Mouse (Mus musculus): ENCODE measurements around the gene Slc6a5. TPM values are rescaled to one million over a fixed set of nuclear protein-coding genes. Genes with fewer than 3 reads are reported as not detected.

Slc6a5 gene
- not detected for total RNA-seq (2021)
- long read RNA-seq, experiment 1: 0 reads
- long read RNA-seq, experiment 2: 0 reads

GRCm38 (mm10) chr7:49909850-49910249, at the start of gene Slc6a5:
Slc6a5 (plus strand) TSS chr7:49910146.
- no peak for DNase-seq

DNA sequence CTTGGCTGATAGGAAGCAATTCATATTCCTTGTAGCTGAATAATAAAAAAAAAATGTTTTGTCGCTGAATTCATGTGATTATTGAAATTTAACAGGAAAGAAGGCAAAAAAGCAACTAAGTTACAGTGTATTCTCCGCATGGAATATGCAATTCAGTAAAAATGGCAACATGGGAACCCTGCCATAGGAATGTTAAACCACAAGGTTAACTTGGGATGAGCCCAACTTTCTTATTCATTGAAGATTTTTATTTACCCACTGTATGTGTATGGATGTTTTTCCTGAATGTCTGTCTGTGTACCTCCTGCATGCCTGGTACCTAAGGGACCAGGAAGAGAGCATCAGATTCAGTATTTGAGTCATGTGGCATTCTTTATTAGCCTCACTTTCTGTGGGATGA, 48.8 kb upstream of the Slc6a5 start:
- DNase-seq: no peak

- no peak for DNase-seq
Measured at GRCm38 (mm10) chr7:49863753-49864152, 46.2 kb upstream of the Slc6a5 start.

DNA sequence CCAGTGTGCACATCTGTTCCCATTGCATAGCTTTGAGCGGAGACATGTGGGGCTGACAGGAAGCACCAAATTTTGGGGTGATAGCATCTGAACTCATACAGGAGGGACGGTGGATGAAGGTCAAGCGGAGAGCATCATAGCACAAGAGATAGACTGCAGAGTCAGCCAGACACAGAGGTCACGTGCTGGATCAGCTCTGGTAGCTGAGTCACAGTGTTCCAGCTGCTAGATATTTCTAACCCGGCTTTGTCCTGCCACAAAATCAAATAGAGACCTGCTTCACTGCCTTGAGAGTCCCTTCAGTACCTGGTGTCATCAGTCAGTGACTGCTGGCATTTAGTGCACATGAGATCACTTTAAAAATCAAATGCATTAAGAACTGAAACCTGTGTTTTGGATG, 40.3 kb upstream of the Slc6a5 start:
- no peak for DNase-seq

- no peak for DNase-seq
Measured at GRCm38 (mm10) chr7:49870276-49870675, 39.7 kb upstream of the Slc6a5 start.

- DNase-seq: no peak
Measured at GRCm38 (mm10) chr7:49877307-49877706, 32.6 kb upstream of the Slc6a5 start.

- no peak for DNase-seq
Measured at GRCm38 (mm10) chr7:49879051-49879450, 30.9 kb upstream of the Slc6a5 start.

GRCm38 (mm10) chr7:49879998-49880707, 29.8 kb upstream of the Slc6a5 start:
- DNase-seq: no peak

DNA sequence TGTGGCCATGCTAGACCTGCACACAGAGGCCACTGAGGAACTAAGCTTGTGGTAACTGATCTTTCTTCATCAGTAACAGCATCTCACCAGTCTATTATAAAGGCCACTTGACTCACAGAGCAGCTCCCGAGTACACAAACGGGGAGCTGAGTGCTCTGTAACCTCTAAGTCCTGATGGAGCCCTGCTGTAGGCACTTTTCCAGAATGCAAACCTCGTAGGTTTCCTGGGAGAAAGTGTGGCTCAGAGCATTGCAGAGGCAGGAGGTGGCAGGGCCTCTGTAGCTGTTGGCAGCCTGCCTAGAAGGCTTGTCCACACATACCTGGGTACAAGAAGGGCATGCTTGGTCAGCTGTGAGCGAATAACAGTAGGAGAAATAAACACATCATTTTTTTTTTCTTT, 27.7 kb upstream of the Slc6a5 start:
- DNase-seq: no peak

DNA sequence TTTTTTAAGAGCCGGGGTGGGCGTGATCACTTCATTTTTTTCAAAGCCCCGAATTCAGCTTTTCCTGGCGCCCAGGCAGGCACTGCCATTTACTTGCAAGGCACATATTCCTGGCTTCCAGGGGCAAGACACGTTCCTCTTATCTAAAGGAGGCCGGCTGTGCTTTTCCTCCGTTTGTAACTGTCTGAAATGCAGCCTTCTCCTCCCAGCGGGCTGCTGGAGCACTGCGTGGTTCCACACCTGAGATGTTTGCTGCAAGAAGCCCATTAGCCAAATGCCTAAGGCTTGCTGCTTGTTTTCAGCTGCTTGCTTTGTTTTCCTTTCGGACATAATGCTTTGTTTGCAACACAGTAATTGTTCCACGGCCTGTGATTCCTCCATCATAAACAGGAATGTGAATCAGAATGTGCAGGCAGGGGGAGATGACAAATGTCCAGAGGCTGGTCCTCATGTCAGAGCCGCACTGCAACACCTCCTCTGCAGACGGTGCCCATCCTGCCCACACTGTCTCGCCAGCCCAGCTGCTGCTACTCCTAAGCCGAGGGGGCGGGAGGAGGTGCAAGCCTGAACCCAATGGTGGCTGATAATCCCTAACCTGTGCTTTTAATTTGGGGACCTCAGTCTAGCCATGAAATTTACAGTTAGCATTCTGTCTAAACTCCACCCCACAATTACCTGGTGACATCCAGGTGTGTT, 27.1 kb upstream of the Slc6a5 start:
- no peak for DNase-seq

DNA sequence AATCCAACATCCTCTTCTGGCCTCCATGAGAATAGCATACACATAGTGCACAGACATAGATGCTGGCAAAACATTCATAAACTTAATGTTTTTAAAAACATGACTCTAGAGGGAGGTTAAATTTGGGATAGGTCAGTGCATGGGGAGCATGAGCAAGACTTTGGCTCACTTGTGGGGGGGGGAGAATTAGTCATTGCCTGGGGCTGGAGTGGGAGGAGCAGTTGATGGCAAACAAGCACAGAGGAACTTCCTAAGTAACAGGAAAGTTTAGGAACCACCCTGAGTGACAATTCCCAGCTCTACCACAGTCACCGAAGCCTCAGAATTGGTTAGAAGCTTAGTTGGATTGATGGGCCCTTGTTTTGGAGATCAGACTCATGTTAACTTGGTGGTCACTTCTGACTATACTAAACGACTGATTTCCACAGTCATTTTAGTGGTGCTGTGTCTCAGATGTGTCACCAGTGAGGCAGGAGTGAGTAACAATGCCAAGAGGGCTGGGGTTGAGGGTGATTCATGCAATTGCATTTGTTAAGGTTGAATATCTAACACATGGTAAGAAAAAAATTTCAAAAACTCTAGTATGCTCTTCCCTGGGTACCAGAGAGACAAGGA, 22.1 kb upstream of the Slc6a5 start:
- DNase-seq: no peak

DNA sequence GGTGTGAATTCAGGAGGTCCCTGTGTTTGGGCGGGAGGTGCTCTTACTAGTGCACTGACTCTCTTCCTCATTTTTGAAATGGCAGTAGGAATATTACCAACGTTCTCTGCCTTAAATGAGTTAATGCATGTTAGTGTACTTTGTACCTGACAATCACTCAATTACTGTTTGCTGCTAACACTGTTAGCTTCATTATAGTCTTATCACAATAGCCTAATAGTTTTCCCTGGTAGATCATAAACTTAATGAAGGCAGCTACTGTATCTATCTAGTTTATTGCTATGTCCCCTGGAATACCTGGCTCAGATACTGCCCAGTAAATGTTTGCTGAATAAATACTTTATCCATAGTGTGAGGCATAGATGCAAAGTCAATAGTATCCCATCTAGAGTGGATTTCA, 15.2 kb upstream of the Slc6a5 start:
- no peak for DNase-seq

DNA sequence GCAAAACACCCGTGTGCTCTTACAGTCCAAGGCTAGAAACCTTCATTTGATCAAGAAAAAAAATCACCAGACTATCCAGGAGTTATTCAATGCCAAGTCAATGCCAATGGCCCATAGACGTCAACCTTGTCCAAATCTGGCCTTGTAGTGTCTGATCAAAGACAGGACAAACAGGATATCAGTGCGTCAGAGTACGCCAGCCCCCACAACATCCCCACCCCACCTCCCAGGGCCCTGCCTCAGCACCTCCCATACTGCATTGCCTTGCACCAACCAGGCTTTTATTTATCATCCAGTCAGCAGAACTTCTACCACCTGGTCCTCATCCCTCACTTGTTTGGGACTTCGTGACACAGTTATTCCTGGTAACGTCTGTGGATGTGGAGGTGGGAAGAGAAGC, 14.7 kb upstream of the Slc6a5 start:
- no peak for DNase-seq

DNA sequence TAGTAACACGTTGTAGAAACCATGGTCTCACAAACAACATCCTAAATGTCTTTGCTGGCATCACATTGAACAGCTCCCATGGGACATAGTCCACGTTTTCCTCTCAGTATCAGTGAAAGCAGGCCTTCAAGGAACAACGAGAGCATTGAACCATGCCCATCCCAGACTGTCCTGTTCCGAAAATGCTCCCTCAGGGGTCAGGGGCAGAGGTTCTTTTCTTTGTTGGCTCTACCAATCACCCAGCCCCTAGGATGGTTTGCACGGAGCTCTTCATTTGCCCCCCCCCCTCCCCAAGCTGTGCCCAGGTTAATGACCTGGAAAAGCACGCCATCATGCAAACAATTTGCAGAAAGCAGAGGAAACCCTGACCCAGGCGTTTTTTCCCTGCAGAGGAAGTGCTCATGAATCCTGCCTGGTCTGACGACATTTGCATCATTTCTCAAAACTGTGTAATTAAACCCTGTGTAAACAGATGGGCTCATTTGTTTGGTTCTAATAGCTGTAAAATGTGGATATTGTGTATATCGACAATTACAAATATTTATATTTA, 7.9 kb upstream of the Slc6a5 start:
- DNase-seq: no peak

- DNase-seq: no peak
Measured at GRCm38 (mm10) chr7:49907191-49908171, 2.5 kb upstream of the Slc6a5 start.

DNA sequence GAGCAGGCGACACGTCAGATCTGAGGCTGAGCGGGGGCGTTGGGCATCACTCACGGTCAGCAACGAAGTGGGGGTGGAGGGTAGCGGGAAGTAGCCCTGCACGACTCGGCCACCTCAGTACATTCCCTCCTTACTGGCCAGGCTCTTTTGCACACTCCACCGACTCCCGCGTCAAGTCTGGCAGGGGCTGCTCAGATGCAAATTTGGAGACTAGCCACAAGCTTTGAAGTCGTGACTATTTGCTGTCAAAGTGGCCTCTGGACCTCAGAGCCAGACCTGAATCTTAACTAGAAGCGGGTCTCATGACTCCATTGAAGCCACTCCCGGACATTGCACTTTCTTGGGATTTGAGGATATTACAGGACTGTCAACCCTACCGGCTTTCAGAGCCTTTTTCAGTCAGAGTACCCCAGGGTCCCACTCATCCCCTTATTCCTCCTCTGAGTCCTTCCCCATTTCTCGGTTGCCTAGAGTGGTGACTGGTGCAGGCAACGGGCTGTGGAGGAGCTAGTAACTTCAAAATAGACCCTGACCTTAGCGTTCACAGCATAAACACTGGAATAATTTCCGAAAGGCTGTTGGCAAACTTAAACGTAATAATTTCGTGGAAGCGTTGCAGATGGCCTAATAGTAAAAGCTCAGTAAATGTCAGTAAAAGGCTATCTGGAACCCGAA, 1.6 kb upstream of the Slc6a5 start:
- DNase-seq: no peak

- DNase-seq: no peak
Measured at GRCm38 (mm10) chr7:49908990-49909411, 945 bp upstream of the Slc6a5 start.

DNA sequence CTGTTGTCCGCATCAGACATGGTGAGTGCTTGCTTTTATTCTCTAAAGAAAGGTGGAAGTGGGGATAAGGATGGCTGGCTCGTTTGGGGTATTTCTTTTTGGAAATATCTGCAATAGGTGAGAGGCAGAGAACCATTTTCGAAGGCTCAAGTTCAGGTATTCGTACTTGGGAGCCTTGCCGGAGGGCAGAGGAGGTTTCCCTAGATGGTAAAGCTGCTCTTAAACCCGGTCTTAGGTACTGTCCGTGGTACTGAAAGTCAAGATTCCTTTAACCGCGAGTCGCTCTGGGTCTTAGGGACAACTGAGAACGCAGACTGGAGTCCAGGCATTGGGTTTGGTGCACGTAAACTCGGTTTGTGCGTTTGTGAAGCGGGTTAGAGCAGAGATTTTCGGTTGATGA, 415 bp downstream of the Slc6a5 start:
- DNase-seq: no peak

GRCm38 (mm10) chr7:49911147-49911946, 1.4 kb downstream of the Slc6a5 start:
- no peak for DNase-seq

- DNase-seq: no peak
Measured at GRCm38 (mm10) chr7:49911947-49912262, 2.0 kb downstream of the Slc6a5 start.

DNA sequence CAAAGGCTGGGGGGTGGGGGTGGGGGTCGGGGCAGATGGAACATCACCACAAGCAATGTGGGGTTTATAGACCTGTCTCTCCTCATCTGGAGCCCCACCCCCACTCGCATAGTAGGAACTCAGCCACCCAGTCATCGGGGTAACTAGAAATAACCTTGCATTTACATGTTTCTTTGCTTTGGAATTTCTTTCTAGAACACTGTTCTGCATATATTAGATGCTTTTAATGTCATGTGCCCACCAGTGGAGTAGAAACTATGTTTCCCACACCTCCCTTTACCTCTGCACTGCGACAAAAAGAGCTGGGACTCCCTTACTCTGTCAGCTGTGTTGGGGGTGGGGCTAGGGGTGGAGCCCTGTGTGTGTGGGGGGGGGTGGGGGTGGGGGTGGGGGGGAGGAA, 3.2 kb downstream of the Slc6a5 start:
- DNase-seq: no peak
